Comparison of ENCODE assay signal across 7 mouse cellular contexts in the genomic region with DNA sequence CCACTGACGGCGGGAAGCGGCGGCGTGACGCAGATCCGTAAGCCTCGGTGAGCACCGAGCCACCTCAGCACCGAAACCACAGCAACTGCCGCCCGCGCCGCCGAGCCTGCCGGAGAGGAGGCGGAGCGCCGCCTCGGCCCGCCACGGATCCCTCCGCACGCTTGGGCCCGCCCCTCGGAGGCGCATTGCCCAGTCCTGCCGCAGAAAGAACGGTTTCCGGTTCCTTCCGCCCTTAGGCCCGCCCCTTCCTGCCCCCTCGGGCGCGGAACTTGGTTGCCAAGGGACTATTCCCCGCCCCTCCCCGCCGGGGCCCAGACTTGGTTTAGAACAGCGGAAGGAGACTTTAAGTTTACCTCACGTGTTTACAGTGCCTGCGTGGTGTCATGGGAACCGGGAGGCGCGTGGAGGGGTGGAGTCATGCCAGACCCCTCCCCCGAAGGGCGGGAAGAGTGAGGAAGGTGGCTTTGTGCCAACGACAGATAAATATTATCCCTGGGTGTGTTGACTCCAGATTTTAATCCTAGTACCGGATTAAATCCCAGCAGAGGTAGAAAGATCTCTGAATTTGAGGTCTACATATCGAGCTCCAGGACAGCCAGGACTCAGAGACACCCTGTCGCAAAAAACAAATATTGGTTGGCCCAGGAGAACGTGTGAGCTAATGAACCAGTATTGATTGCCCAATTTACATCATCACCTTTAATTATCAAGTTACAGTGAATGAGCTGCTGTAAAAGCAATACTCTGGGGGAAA. TPM values are rescaled to one million over a fixed set of nuclear protein-coding genes. Genes with fewer than 3 reads are reported as not detected.
DNase-seq lines count a peak whose midpoint lies in the region; ATAC-seq lines count a peak whose summit lies in the region.

A gene (minus strand): TSS at position 184 of the 754 bp plus-strand sequence.

- peak; percentile 100 for DNase-seq in adrenal gland, postnatal 14 days
- peak; percentile 100 for DNase-seq in embryonic facial prominence, embryonic 11.5 days (ENCODE audit: low spot score)
- peak; percentile 99 for DNase-seq in kidney, adult 11 months
- DNase-seq in limb, embryonic 10.5 days (ENCODE audit: low spot score): peak; percentile 100
- DNase-seq in spleen, adult 12 weeks (ENCODE audit: low spot score): peak; percentile 99

- peaks cover 3% of the 10 kb centered on the region for H3K4me1 ChIP-seq in embryonic facial prominence, embryonic 11.5 days (ENCODE audit: control insufficient read depth, insufficient read depth, low read length)
- peaks cover 20% of the 10 kb centered on the region for H3K4me1 ChIP-seq in limb, embryonic 10.5 days
- H3K4me1 ChIP-seq in midbrain, embryonic 13.5 days (replicated peaks): peaks cover 42% of the 10 kb centered on the region

- no peaks in the 10 kb centered on the region for H3K36me3 ChIP-seq in embryonic facial prominence, embryonic 11.5 days (replicated peaks; ENCODE audit: control insufficient read depth, insufficient read depth, low read depth, low read length)
- H3K36me3 ChIP-seq in limb, embryonic 10.5 days: peaks cover 8% of the 10 kb centered on the region
- H3K36me3 ChIP-seq in midbrain, embryonic 13.5 days: no peaks in the 10 kb centered on the region

- peak within 1 kb of the TSS; percentile 75 for H3K27ac ChIP-seq in embryonic facial prominence, embryonic 11.5 days (replicated peaks; ENCODE audit: low read depth, low read length)
- peak within 1 kb of the TSS; percentile 94 for H3K27ac ChIP-seq in limb, embryonic 10.5 days
- peak within 1 kb of the TSS; percentile 92 for H3K27ac ChIP-seq in midbrain, embryonic 13.5 days

- H3K27me3 ChIP-seq in embryonic facial prominence, embryonic 11.5 days (ENCODE audit: control insufficient read depth, insufficient read depth, low read length): no peaks in the 10 kb centered on the region
- no peaks in the 10 kb centered on the region for H3K27me3 ChIP-seq in limb, embryonic 10.5 days (ENCODE audit: low read depth, poor library complexity, severe bottlenecking)
- no peaks in the 10 kb centered on the region for H3K27me3 ChIP-seq in midbrain, embryonic 13.5 days

- WGBS in embryonic facial prominence, embryonic 11.5 days: 2% methylated on average over 45 of the region's 51 CpGs
- under 1% methylated on average over 51 of the region's 51 CpGs for WGBS in limb, embryonic 10.5 days
- 1% methylated on average over 43 of the region's 51 CpGs for WGBS in midbrain, embryonic 13.5 days

- H3K9me3 ChIP-seq in embryonic facial prominence, embryonic 11.5 days (replicated peaks; ENCODE audit: control insufficient read depth, low read length): no peaks in the 10 kb centered on the region
- no peaks in the 10 kb centered on the region for H3K9me3 ChIP-seq in limb, embryonic 10.5 days (replicated peaks)
- no peaks in the 10 kb centered on the region for H3K9me3 ChIP-seq in midbrain, embryonic 13.5 days

- peak within 1 kb of the TSS; percentile 82 for H3K4me3 ChIP-seq in embryonic facial prominence, embryonic 11.5 days (ENCODE audit: low read depth, low read length)
- peak within 1 kb of the TSS; percentile 89 for H3K4me3 ChIP-seq in limb, embryonic 10.5 days
- H3K4me3 ChIP-seq in midbrain, embryonic 13.5 days (replicated peaks): peak within 1 kb of the TSS; percentile 88

- H3K9ac ChIP-seq in embryonic facial prominence, embryonic 11.5 days (replicated peaks; ENCODE audit: low read length): peak within 1 kb of the TSS; percentile 89
- peak within 1 kb of the TSS; percentile 92 for H3K9ac ChIP-seq in midbrain, embryonic 13.5 days (replicated peaks)

- peak; percentile 97 for ATAC-seq in embryonic facial prominence, embryonic 11.5 days (replicated peaks; ENCODE audit: insufficient number of reproducible peaks, low FRiP score, low TSS enrichment, low read depth)
- ATAC-seq in granulocyte monocyte progenitor cell, adult 5-6 weeks (replicated peaks; ENCODE audit: poor library complexity, severe bottlenecking): peak; percentile 96
- peak; percentile 95 for ATAC-seq in midbrain, embryonic 13.5 days

- peak within 1 kb of the TSS; percentile 62 for H3K4me2 ChIP-seq in embryonic facial prominence, embryonic 11.5 days (ENCODE audit: low read depth, low read length)
- peak within 1 kb of the TSS; percentile 91 for H3K4me2 ChIP-seq in midbrain, embryonic 13.5 days (replicated peaks)

RNA-seq across cellular contexts. Expression of the gene that starts here (rescaled TPM):
- total RNA-seq in adrenal gland, postnatal 14 days (2021): 46.8 and 47.4 TPM in 2 replicates
- 146 and 160 TPM in 2 replicates for polyA plus RNA-seq in embryonic facial prominence, embryonic 11.5 days (2014; fragmentation: Nextera tagmentation; extraction: Ambion mirVana)
- 62.1 and 78.1 TPM in 2 replicates for total RNA-seq in granulocyte monocyte progenitor cell, adult 5-6 weeks (2014; fragmentation: Nextera tagmentation)
- 62.8 and 65.6 TPM in 2 replicates for total RNA-seq in granulocyte monocyte progenitor cell, adult 5-6 weeks (2017)
- 134 and 143 TPM in 2 replicates for polyA plus RNA-seq in limb, embryonic 10.5 days (2016; fragmentation: Nextera tagmentation; extraction: Ambion mirVana)
- polyA plus RNA-seq in midbrain, embryonic 13.5 days (2015; fragmentation: Nextera tagmentation; extraction: Ambion mirVana): 130 and 135 TPM in 2 replicates

Comparison
In these comparisons a context has a peak if more than half of its experiments do, and no peak if none do; other contexts are left out.
1. Peak in every context shown above with its lines: DNase-seq, ATAC-seq, H3K4me3 ChIP-seq and H3K27ac ChIP-seq.